Mouse (Mus musculus): ENCODE results near the gene Acvrl1.

Gene Acvrl1

GRCm38 (mm10) chr15:101142672-101143071 is 14.3 kb downstream of the Acvrl1 start:
- DNase-seq (ENCODE audit: low spot score): no peak

- no peak for DNase-seq (ENCODE audit: low spot score)
Observed at GRCm38 (mm10) chr15:101143494-101143893, 15.2 kb downstream of the Acvrl1 start.

- no peak for DNase-seq (ENCODE audit: low spot score)
Observed at GRCm38 (mm10) chr15:101144176-101144575, 15.9 kb downstream of the Acvrl1 start.

- DNase-seq (ENCODE audit: low spot score): peak; percentile 58
Observed at GRCm38 (mm10) chr15:101144779-101145178, 16.5 kb downstream of the Acvrl1 start.

GRCm38 (mm10) chr15:101145424-101146099 is 17.2 kb downstream of the Acvrl1 start:
- peak; percentile 96 for DNase-seq (ENCODE audit: low spot score)

- DNase-seq (ENCODE audit: low spot score): no peak
Observed at GRCm38 (mm10) chr15:101146100-101146965, 18.0 kb downstream of the Acvrl1 start.

GRCm38 (mm10) chr15:101147115-101147909 is 19.0 kb downstream of the Acvrl1 start:
- no peak for DNase-seq (ENCODE audit: low spot score)

- DNase-seq (ENCODE audit: low spot score): peak; percentile 74
Observed at GRCm38 (mm10) chr15:101147910-101148273, 19.6 kb downstream of the Acvrl1 start.

- DNase-seq (ENCODE audit: low spot score): no peak
Observed at GRCm38 (mm10) chr15:101148604-101149003, 20.3 kb downstream of the Acvrl1 start.

- DNase-seq (ENCODE audit: low spot score): no peak
Observed at GRCm38 (mm10) chr15:101151409-101152261, 23.3 kb downstream of the Acvrl1 start.

- DNase-seq (ENCODE audit: low spot score): no peak
Observed at GRCm38 (mm10) chr15:101154700-101155616, 26.6 kb downstream of the Acvrl1 start.

- DNase-seq (ENCODE audit: low spot score): no peak
Observed at GRCm38 (mm10) chr15:101160128-101160527, 31.8 kb downstream of the Acvrl1 start.

- no peak for DNase-seq (ENCODE audit: low spot score)
Observed at GRCm38 (mm10) chr15:101160591-101160990, 32.3 kb downstream of the Acvrl1 start.

GRCm38 (mm10) chr15:101161534-101161933 is 33.2 kb downstream of the Acvrl1 start:
- DNase-seq (ENCODE audit: low spot score): no peak

GRCm38 (mm10) chr15:101163056-101163458 is 34.7 kb downstream of the Acvrl1 start:
- peak; percentile 66 for DNase-seq (ENCODE audit: low spot score)

- no peak for DNase-seq (ENCODE audit: low spot score)
Observed at GRCm38 (mm10) chr15:101163854-101164253, 35.5 kb downstream of the Acvrl1 start.

GRCm38 (mm10) chr15:101164291-101164690 is 36.0 kb downstream of the Acvrl1 start:
- DNase-seq (ENCODE audit: low spot score): no peak

GRCm38 (mm10) chr15:101165658-101166437 is 37.5 kb downstream of the Acvrl1 start:
- no peak for DNase-seq (ENCODE audit: low spot score)

- no peak for DNase-seq (ENCODE audit: low spot score)
Observed at GRCm38 (mm10) chr15:101167553-101167952, 39.2 kb downstream of the Acvrl1 start.

- DNase-seq (ENCODE audit: low spot score): no peak
Observed at GRCm38 (mm10) chr15:101169910-101170309, 41.6 kb downstream of the Acvrl1 start.
